Mouse (Mus musculus) midbrain, embryonic 12.5 days (tissue): ENCODE measurements around the gene Slc39a11. TPM values are rescaled to one million over a fixed set of nuclear protein-coding genes. Genes with fewer than 3 reads are reported as not detected.
"Not testable (repeated sequence)": the region's sequence is repeated elsewhere in the genome, so short reads cannot be mapped to it uniquely, and the experiment has no call there.

Experiments
- ATAC-seq: fragments of 200-750 bp; cut with Nextera tagmentation; 2 replicates; pipeline ENCODE4 v1.8.0; 2017; ENCODE audit warnings: low read depth, moderate TSS enrichment, moderate library complexity; ENCODE audit not compliant: low FRiP score
- H3K27ac ChIP-seq: fragments of 300-500 bp; sonication (generic); replicated peaks from 2 replicates; pipeline ENCODE4 v1.5.1; 2016; ENCODE audit warnings: mild to moderate bottlenecking
- H3K27me3 ChIP-seq: fragments of 300-500 bp; sonication (generic); 2 replicates; pipeline ENCODE4 v1.6.1; 2016; ENCODE audit warnings: mild to moderate bottlenecking
- H3K36me3 ChIP-seq: fragments of 300-500 bp; sonication (generic); 2 replicates; pipeline ENCODE4 v1.6.1; 2016
- H3K4me1 ChIP-seq: fragments of 300-500 bp; sonication (generic); 2 replicates; pipeline ENCODE4 v1.6.1; 2016
- H3K4me2 ChIP-seq: fragments of 300-500 bp; sonication (generic); replicated peaks from 2 replicates; pipeline ENCODE4 v1.6.1; 2016; ENCODE audit warnings: mild to moderate bottlenecking, moderate library complexity
- H3K4me3 ChIP-seq: fragments of 300-500 bp; sonication (generic); 2 replicates; pipeline ENCODE4 v1.5.1; 2016; ENCODE audit warnings: mild to moderate bottlenecking
- H3K9ac ChIP-seq: fragments of 300-500 bp; sonication (generic); replicated peaks from 2 replicates; pipeline ENCODE4 v1.6.1; 2016; ENCODE audit warnings: mild to moderate bottlenecking, moderate library complexity
- H3K9me3 ChIP-seq: fragments of 300-500 bp; sonication (generic); 2 replicates; pipeline ENCODE4 v1.6.1; 2016; ENCODE audit warnings: mild to moderate bottlenecking
- WGBS: fragments of 180-500 bp; shearing (Covaris S2); methylation state at CpG from one replicate; pipeline ENCODE4 v1.1.7; 2016; 5-methylcytosine and 5-hydroxymethylcytosine counted together
- polyA plus RNA-seq: library from polyadenylated mRNA; unstranded; fragments of >200 nt; fragmentation: Nextera tagmentation; extraction: Ambion mirVana; gene quantifications from 2 replicates; pipeline ENCODE4 v1.2.1, GENCODE M21; 2016

Slc39a11 gene
- polyA plus RNA-seq, 1 experiment from 2014 or later = 26.1 TPM

DNA sequence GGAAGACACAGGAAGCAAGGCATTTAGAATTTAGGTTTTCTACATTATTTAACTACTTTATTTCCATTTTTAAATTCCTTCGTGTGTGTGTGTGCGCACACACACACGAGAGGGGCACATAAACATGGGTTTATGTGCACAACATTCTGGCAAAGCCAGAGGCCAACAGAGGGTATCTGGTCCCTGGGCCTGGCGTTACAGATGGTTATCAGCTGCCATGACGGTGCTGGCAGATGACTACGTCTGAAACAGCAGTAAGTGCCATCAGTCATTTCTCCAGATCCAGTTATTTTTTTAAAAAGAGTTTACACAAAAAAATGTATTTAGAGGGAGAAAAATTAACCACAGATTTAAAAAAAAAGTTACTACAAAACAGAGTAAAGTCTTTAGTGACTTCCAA is 16.3 kb upstream of the Slc39a11 start:
- Histone ChIP-seq H3K27me3 (no peaks in the 10 kb centered on the region), H3K9me3 (no peaks in the 10 kb centered on the region), H3K9ac (no peak overlapping the region), H3K27ac (no peak overlapping the region), H3K4me3 (no peak overlapping the region), H3K4me2 (no peak overlapping the region), H3K4me1 (no peaks in the 10 kb centered on the region), H3K36me3 (peaks cover 48% of the 10 kb centered on the region)
- no peak for ATAC-seq
- 89% methylated on average over 6 of the region's 6 CpGs for WGBS

DNA sequence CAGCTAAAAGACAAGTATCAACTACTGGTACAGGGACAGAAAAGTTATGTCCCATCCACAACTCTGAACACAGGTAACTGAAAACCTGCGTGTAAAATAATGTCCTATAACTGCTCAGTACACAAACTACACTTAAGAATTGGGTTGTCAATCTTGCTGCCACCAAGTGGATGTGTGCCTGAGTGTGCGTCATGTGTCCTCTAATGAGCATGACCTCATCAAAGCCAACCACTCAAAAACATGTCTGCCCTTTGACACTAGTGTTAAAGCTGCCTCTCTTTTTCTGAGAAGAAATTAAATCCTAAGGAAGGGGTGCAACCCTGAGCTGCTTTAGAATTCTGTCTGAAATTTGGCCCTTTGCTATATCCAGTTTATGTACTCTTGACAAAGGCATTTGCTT is 14.4 kb upstream of the Slc39a11 start:
- whole genome bisulfite sequencing = 65% methylated on average over 2 of the region's 2 CpGs
- Histone ChIP-seq H3K27me3 (no peaks in the 10 kb centered on the region), H3K9me3 (no peaks in the 10 kb centered on the region), H3K9ac (no peak overlapping the region), H3K4me3 (no peak overlapping the region), H3K36me3 (peaks cover 56% of the 10 kb centered on the region), H3K4me1 (no peaks in the 10 kb centered on the region), H3K4me2 (no peak overlapping the region), H3K27ac (no peak overlapping the region)
- no peak for ATAC-seq

DNA sequence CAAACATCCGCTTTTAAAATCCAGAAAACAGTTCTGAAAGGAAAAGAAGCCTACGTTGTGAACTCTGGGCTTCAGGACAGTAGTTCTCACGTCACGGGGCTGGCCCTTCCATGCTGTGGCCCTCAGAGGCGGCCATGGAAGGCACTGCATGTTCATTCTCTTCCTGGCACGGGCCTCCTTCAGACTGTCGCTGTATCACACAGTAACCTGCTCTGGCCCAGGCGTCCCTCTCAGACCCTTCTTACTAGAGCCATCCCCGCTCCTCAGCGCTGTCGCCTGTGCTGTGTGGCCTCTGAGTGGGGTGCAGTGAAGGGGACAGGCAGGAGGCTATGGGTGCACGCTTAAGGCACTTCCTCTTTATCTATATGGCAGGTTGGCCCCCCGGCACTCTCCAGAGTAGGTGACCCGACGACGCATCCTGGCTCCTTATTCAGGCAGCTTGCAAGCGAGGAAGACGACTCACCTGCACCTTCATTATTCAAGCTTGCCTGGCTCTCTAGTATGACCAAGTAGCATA is 12.0 kb upstream of the Slc39a11 start:
- no peaks in the 10 kb centered on the region for H3K9me3 ChIP-seq
- H3K27ac ChIP-seq = no peak overlapping the region
- WGBS = 92% methylated on average over 18 of the region's 18 CpGs
- H3K4me1 ChIP-seq = no peaks in the 10 kb centered on the region
- H3K4me2 ChIP-seq = no peak overlapping the region
- H3K4me3 ChIP-seq = no peak overlapping the region
- ATAC-seq = no peak
- no peaks in the 10 kb centered on the region for H3K27me3 ChIP-seq
- H3K36me3 ChIP-seq = peaks cover 73% of the 10 kb centered on the region
- no peak overlapping the region for H3K9ac ChIP-seq

DNA sequence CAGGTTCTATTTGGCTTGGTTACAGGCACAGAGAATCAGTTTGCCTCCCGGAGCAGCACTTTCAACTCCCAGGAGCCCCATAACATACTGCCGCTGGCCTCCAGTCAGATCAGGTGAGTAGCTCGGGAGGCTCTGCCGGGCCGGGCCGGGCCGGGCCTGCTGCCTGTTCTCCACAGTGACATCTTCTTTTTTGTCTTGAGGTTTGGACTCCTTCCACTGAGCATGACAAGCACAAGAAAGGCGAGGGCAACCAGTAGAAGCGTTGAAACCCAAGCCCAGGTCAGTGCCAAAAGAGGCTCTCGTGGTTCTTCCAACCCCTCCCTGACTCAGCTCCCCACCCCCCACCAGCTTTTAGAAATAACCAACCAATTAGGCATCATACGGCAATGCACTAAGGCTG is 11.1 kb upstream of the Slc39a11 start:
- Histone ChIP-seq H3K4me2 (no peak overlapping the region), H3K27ac (no peak overlapping the region), H3K9me3 (no peaks in the 10 kb centered on the region), H3K27me3 (no peaks in the 10 kb centered on the region), H3K9ac (no peak overlapping the region), H3K36me3 (peaks cover 83% of the 10 kb centered on the region), H3K4me1 (no peaks in the 10 kb centered on the region), H3K4me3 (no peak overlapping the region)
- ATAC-seq = no peak
- WGBS = 93% methylated on average over 11 of the region's 11 CpGs

DNA sequence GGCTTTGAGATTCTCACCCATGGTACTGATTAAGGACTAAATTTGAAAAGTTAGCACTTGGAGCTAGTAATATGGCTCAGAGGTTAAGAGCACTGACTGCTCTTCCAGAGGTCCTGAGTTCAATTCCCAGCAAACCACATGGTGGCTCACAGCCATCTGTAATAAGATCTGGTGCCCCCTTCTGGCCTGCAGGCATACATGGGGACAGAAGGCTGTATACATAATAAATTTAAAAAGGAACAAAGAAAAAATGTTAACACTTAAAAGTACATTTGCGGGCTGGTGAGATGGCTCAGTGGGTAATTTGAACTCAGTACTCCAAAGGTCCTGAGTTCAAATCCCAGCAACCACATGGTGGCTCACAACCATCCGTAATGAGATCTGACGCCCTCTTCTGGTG is 10.3 kb upstream of the Slc39a11 start:
- H3K9ac ChIP-seq, H3K4me3 ChIP-seq, H3K9me3 ChIP-seq, H3K4me2 ChIP-seq, H3K27ac ChIP-seq, ATAC-seq, H3K27me3 ChIP-seq, H3K4me1 ChIP-seq: not testable (repeated sequence)
- WGBS = 96% methylated on average over 3 of the region's 3 CpGs
- H3K36me3 ChIP-seq = peaks cover 90% of the 10 kb centered on the region

DNA sequence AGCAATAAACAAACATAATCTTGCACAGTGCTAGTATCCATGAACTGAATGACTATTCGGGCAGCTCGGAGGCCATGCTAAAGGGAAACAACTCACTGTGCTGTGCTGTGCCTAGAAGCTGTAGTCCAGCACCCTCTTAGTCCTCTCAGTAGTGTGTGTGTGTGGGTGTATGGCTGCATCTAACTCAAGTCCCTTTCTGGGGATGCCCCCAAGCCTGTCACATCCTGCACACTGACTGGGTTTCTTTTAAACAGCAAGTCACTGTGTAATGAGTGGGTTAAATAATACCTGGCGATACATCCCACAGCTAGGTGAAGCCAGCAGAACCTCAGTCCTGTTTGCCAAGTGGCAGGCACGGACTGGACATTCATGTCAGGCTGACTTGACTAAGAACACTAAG is 8.9 kb upstream of the Slc39a11 start:
- H3K27me3 ChIP-seq = no peaks in the 10 kb centered on the region
- H3K4me3 ChIP-seq = no peak overlapping the region
- ATAC-seq = no peak
- H3K9me3 ChIP-seq = no peaks in the 10 kb centered on the region
- no peak overlapping the region for H3K4me2 ChIP-seq
- 94% methylated on average over 4 of the region's 4 CpGs for whole genome bisulfite sequencing
- H3K36me3 ChIP-seq = peaks cover 97% of the 10 kb centered on the region
- H3K27ac ChIP-seq = no peak overlapping the region
- H3K4me1 ChIP-seq = no peaks in the 10 kb centered on the region
- no peak overlapping the region for H3K9ac ChIP-seq

DNA sequence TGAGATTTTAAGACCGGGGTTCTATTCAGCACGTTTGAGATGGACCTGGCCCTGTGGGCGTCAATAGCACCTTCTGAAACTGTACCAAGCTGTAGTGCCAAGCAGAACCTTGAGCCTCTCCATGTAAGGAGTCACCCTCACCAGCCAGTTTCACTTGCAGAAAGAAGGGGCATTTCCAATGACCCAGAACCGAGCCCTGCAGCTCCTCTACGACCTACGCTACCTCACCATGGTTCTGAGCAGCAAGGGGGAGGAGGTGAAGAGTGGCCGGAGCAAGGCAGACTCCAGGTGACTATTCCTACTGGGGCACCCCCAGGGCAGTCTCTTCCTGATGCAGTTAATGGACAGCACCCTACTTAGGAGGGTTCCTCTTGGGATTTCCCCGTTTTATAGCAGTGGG is 8.4 kb upstream of the Slc39a11 start:
- H3K4me3 ChIP-seq = no peak overlapping the region
- no peak overlapping the region for H3K9ac ChIP-seq
- ATAC-seq = no peak
- H3K36me3 ChIP-seq = peaks cover 97% of the 10 kb centered on the region
- H3K4me1 ChIP-seq = no peaks in the 10 kb centered on the region
- 88% methylated on average over 8 of the region's 8 CpGs for WGBS
- H3K27ac ChIP-seq = no peak overlapping the region
- no peaks in the 10 kb centered on the region for H3K27me3 ChIP-seq
- no peaks in the 10 kb centered on the region for H3K9me3 ChIP-seq
- no peak overlapping the region for H3K4me2 ChIP-seq

DNA sequence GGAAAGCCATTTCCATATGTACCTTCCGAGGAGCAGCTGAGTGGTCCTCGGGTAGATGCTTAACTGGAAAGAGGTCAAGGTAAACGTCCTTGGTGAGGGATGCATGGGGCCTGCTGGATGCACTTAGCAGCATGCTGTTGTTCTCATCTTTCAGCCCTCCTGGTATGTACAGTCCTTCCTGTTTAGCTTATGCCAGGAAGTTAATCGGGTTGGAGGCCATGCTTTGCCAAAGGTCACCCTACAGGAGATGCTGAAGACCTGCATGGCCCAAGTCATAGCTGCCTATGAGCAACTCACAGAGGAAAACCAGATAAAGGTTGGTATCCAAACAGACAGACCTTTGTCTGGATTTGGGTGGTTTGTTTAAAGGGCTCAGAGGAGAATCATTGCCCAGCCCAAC is 7.3 kb upstream of the Slc39a11 start:
- WGBS = 84% methylated on average over 4 of the region's 4 CpGs
- ATAC-seq = no peak
- Histone ChIP-seq H3K9me3 (no peaks in the 10 kb centered on the region), H3K27me3 (no peaks in the 10 kb centered on the region), H3K36me3 (peaks cover 98% of the 10 kb centered on the region), H3K27ac (no peak overlapping the region), H3K4me1 (0 out of 2 replicates have a peak, but pooled peaks cover 2% of the 10 kb centered on the region), H3K9ac (no peak overlapping the region), H3K4me3 (no peak overlapping the region), H3K4me2 (no peak overlapping the region)

DNA sequence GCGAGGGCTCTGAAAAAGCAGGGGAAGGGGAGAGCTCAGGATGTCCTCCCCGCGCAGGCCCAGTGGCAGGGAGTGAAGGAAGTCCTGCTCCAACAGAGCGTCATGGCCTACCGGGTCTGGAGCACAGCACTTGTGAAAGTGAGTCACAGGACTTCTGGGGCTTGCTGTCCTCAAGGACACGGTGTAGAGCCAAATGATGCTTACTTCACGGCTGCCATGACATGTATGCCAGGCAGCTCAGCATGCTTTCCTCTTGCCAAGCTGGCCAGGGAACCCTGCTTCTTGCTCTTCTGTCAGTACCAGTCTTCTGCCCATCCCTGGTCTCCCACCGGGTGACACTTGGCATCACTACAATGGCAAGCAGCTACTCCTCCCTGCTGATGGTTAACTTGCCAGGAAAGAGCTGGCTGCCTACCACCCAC is 6.6 kb upstream of the Slc39a11 start:
- no peak for ATAC-seq
- H3K4me1 ChIP-seq = 0 out of 2 replicates have a peak, but pooled peaks cover 8% of the 10 kb centered on the region
- H3K4me3 ChIP-seq = no peak overlapping the region
- no peak overlapping the region for H3K9ac ChIP-seq
- WGBS = 91% methylated on average over 8 of the region's 8 CpGs
- H3K27ac ChIP-seq = no peak overlapping the region
- H3K36me3 ChIP-seq = peaks cover 98% of the 10 kb centered on the region
- no peak overlapping the region for H3K4me2 ChIP-seq
- no peaks in the 10 kb centered on the region for H3K9me3 ChIP-seq
- no peaks in the 10 kb centered on the region for H3K27me3 ChIP-seq

DNA sequence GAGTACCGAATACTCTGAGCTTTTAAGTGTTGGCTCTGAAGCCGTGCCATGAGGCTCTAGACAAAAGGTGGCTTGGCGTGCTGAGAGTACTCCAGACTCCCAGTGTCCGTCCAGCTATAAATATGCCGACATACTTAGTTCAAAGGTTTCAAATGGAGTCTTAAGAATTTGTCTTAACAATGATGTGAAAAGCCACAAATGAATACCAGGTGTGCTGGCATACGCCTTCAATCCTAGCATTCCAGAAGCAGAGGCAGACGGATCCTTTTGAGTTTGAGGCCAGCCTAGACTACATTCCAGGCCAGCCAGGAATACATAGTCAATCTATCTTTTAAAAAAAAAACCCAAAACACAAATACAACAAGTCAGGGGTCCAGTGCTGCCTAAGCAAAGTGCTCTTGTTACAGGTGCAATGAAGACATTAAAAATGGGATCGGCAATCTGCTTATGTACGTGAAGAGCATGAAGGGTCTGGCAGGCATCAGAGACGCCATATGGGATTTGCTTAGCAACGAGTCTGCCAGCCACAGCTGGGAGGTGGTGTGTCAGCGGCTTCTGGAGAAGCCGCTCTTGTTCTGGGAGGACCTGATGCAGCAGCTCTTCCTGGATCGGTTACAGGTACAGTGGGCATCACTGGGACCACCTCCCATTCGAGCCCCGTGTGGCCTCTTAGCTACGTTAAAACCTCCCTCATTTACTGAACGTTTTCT is 4.8 kb upstream of the Slc39a11 start:
- no peak overlapping the region for H3K4me2 ChIP-seq
- H3K9ac ChIP-seq = no peak overlapping the region
- no peak overlapping the region for H3K27ac ChIP-seq
- no peak for ATAC-seq
- 86% methylated on average over 18 of the region's 18 CpGs for WGBS
- H3K36me3 ChIP-seq = peaks cover 82% of the 10 kb centered on the region
- peaks cover 20% of the 10 kb centered on the region for H3K4me1 ChIP-seq
- no peak overlapping the region for H3K4me3 ChIP-seq
- H3K9me3 ChIP-seq = no peaks in the 10 kb centered on the region
- H3K27me3 ChIP-seq = no peaks in the 10 kb centered on the region

DNA sequence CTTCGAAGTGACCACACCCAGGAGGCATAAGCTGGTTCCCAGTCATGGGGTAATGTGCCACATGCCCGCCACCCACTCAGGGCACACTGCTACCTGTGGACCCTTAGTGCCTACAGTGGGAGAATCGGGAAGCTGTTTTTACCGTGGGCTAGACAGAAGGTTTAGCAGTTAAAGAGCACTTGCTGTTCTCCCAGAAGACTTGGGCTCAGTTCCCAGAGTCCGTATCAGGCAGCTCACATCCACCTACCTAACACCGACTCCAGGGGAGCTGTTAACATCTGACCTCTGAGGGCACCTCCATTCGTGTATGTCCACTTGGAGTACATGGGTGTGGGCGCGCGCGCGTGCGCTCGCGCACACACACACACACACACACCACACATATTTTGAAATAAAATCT is 4.2 kb upstream of the Slc39a11 start:
- H3K9ac ChIP-seq = no peak overlapping the region
- no peak overlapping the region for H3K4me2 ChIP-seq
- no peak overlapping the region for H3K27ac ChIP-seq
- no peaks in the 10 kb centered on the region for H3K27me3 ChIP-seq
- peaks cover 22% of the 10 kb centered on the region for H3K4me1 ChIP-seq
- no peak overlapping the region for H3K4me3 ChIP-seq
- WGBS = 93% methylated on average over 15 of the region's 15 CpGs
- peaks cover 76% of the 10 kb centered on the region for H3K36me3 ChIP-seq
- H3K9me3 ChIP-seq = no peaks in the 10 kb centered on the region
- ATAC-seq = no peak

DNA sequence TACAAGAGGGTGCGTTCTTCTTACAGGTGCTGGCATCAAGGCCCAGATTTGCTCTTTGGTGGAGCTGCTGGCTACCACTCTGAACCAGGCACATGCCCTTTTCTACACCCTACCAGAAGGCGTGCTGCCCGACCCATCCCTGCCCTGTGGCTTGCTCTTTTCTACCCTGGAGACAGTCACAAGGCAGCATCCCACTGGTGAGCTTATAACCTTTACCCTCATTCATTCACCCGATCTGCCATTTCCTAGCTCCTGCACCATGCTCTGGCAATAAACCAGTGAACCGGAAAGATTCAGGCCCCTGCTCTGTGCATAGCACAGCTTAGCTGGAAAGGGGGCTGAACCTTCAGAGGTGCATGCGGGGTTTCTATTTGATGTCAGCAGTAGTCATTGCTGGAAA is 2.6 kb upstream of the Slc39a11 start:
- Histone ChIP-seq H3K9me3 (no peaks in the 10 kb centered on the region), H3K4me1 (peaks cover 33% of the 10 kb centered on the region), H3K9ac (no peak overlapping the region), H3K27ac (no peak overlapping the region), H3K4me2 (no peak overlapping the region), H3K27me3 (peaks cover 4% of the 10 kb centered on the region; the same call in 1 of the 2 replicates), H3K4me3 (no peak overlapping the region), H3K36me3 (peaks cover 60% of the 10 kb centered on the region)
- 89% methylated on average over 6 of the region's 6 CpGs for WGBS
- no peak for ATAC-seq

DNA sequence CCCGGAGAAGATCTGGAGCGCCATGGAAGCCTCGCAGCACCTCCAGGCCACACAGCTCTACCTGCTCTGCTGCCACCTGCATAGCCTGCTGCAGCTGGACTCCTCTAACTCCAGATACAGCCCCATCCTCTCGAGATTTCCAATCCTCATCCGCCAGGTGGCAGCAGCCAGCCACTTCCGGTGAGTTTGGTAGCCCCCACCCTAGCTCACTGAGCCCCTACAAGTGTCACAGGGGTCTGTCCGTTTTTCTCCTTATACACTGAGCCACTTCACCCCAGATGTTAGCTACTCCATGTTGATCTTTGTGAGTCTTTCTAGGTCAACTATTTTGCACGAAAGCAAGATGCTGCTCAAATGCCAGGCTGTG is 2.0 kb upstream of the Slc39a11 start:
- Histone ChIP-seq H3K4me3 (no peak overlapping the region), H3K4me1 (peaks cover 33% of the 10 kb centered on the region), H3K27ac (peak overlapping the region; percentile 58), H3K9ac (no peak overlapping the region), H3K9me3 (no peaks in the 10 kb centered on the region), H3K4me2 (peak overlapping the region; percentile 5; the same call in 1 of the 2 replicates), H3K27me3 (peaks cover 8% of the 10 kb centered on the region), H3K36me3 (peaks cover 54% of the 10 kb centered on the region)
- WGBS = 43% methylated on average over 8 of the region's 8 CpGs
- no peak; the same call in 1 of the 2 replicates for ATAC-seq
